Mouse (Mus musculus): ENCODE measurements around the gene Itga6.

GRCm38 (mm10) chr2:71696776-71697175 is 48.6 kb upstream of the Itga6 start:
- TF ChIP-seq CTCF (IDR thresholded peaks at IDR 0.05; ENCODE audit: low read depth) = no peak
- no peak for TF ChIP-seq EP300 (IDR thresholded peaks at IDR 0.05; ENCODE audit: low read depth)

All from heart, postnatal 0 days (tissue).